Mouse (Mus musculus) stomach, postnatal 0 days (tissue): ENCODE measurements around the gene Dlgap1. TPM values are rescaled to one million over a fixed set of nuclear protein-coding genes. Genes with fewer than 3 reads are reported as not detected.

Experiments
- ATAC-seq: fragments of 200-750 bp; cut with Nextera tagmentation; 2 replicates; pipeline ENCODE4 v1.8.0; 2017; ENCODE audit not compliant: low FRiP score, low TSS enrichment
- DNase-seq: peaks from one replicate; pipeline ENCODE4 v3.0.0-alpha.2; 2016; ENCODE audit warnings: low spot score
- H3K27ac ChIP-seq: fragments of 300-500 bp; sonication (generic); replicated peaks from 2 replicates; pipeline ENCODE4 v1.5.1; 2014; ENCODE audit warnings: mild to moderate bottlenecking, control low read depth
- H3K27me3 ChIP-seq: fragments of 300-500 bp; sonication (generic); 2 replicates; pipeline ENCODE4 v1.6.1; 2014; ENCODE audit warnings: low read length; ENCODE audit not compliant: control insufficient read depth, insufficient read depth
- H3K36me3 ChIP-seq: fragments of 300-500 bp; sonication (generic); 2 replicates; pipeline ENCODE4 v1.6.1; 2014; ENCODE audit warnings: low read length, mixed read lengths; ENCODE audit not compliant: control insufficient read depth, insufficient read depth
- H3K4me1 ChIP-seq: fragments of 300-500 bp; sonication (generic); replicated peaks from 2 replicates; pipeline ENCODE4 v1.6.1; 2014; ENCODE audit warnings: antibody characterized with exemption; ENCODE audit not compliant: control insufficient read depth, insufficient read depth
- H3K4me2 ChIP-seq: fragments of 300-500 bp; sonication (generic); replicated peaks from 2 replicates; pipeline ENCODE4 v1.6.1; 2014; ENCODE audit warnings: low read depth, mild to moderate bottlenecking, control low read depth, moderate library complexity
- H3K4me3 ChIP-seq: fragments of 300-500 bp; sonication (generic); 2 replicates; pipeline ENCODE4 v1.5.1; 2014; ENCODE audit warnings: low read depth, low read length, control low read depth
- H3K9ac ChIP-seq: fragments of 300-500 bp; sonication (generic); 2 replicates; pipeline ENCODE4 v1.6.1; 2014; ENCODE audit warnings: mild to moderate bottlenecking, low read length, control low read depth, mixed read lengths
- H3K9me3 ChIP-seq: fragments of 300-500 bp; sonication (generic); 2 replicates; pipeline ENCODE4 v1.6.1; 2016; ENCODE audit warnings: low read length; ENCODE audit not compliant: control insufficient read depth
- CTCF ChIP-seq: IDR thresholded peaks from 2 replicates; pipeline ENCODE4 v1.5.1; 2016; ENCODE audit warnings: antibody characterized with exemption, low read depth, mild to moderate bottlenecking, moderate library complexity
- EP300 ChIP-seq: optimal IDR thresholded peaks from 2 replicates; pipeline ENCODE3; 2016; ENCODE audit warnings: antibody characterized with exemption
- WGBS: fragments of 180-500 bp; shearing (Covaris S2); extraction: QIAGEN DNeasy Blood & Tissue Kit; methylation state at CpG from one replicate; pipeline ENCODE4 v1.1.7; 2014; 5-methylcytosine and 5-hydroxymethylcytosine counted together
- polyA plus RNA-seq: library from polyadenylated mRNA; unstranded; fragments of >200 nt; fragmentation: Nextera tagmentation; extraction: Ambion mirVana; gene quantifications from 2 replicates; pipeline ENCODE4 v1.2.1, GENCODE M21; 2015

Dlgap1 gene
- polyA plus RNA-seq, 1 experiment from 2014 or later: 1.6 TPM

GRCm38 (mm10) chr17:70746379-70747079 is 777.7 kb downstream of the Dlgap1 start:
- Histone ChIP-seq H3K36me3 (no peaks in the 10 kb centered on the region), H3K27me3 (no peaks in the 10 kb centered on the region), H3K9ac (no peak overlapping the region), H3K4me2 (peak overlapping the region; percentile 26; the same call in 1 of the 2 replicates), H3K4me1 (no peaks in the 10 kb centered on the region; the same call in 1 of the 2 replicates), H3K9me3 (no peaks in the 10 kb centered on the region), H3K4me3 (no peak overlapping the region), H3K27ac (peak overlapping the region; percentile 93)
- ATAC-seq (peak; percentile 89), DNase-seq (peak; percentile 73)
- 21% methylated on average over 9 of the region's 9 CpGs for WGBS
- TF ChIP-seq EP300 (no peak), CTCF (peak; percentile 59)

GRCm38 (mm10) chr17:70747731-70748475 is 779.0 kb downstream of the Dlgap1 start:
- H3K4me2 ChIP-seq: peak overlapping the region; percentile 50
- H3K27me3 ChIP-seq: no peaks in the 10 kb centered on the region
- TF ChIP-seq CTCF: 0 out of 2 replicates have a peak, but pooled peaks have one; percentile 1
- peak; percentile 27 for TF ChIP-seq EP300
- DNase-seq (peak; percentile 58), ATAC-seq (peak; percentile 50)
- H3K4me1 ChIP-seq: no peaks in the 10 kb centered on the region; the same call in 1 of the 2 replicates
- H3K9ac ChIP-seq: peak overlapping the region; percentile 48
- peak overlapping the region; percentile 24; the same call in 1 of the 2 replicates for H3K4me3 ChIP-seq
- H3K36me3 ChIP-seq: no peaks in the 10 kb centered on the region
- H3K27ac ChIP-seq: peak overlapping the region; percentile 93
- WGBS: 2% methylated on average over 23 of the region's 23 CpGs
- H3K9me3 ChIP-seq: no peaks in the 10 kb centered on the region

GRCm38 (mm10) chr17:70748476-70748830 is 779.6 kb downstream of the Dlgap1 start:
- DNase-seq: no peak
- H3K36me3 ChIP-seq: no peaks in the 10 kb centered on the region
- TF ChIP-seq CTCF: no peak
- TF ChIP-seq EP300: no peak
- H3K4me2 ChIP-seq: peak overlapping the region; percentile 50
- peak overlapping the region; percentile 48 for H3K9ac ChIP-seq
- no peak for ATAC-seq
- H3K4me1 ChIP-seq: no peaks in the 10 kb centered on the region; the same call in 1 of the 2 replicates
- H3K27ac ChIP-seq: peak overlapping the region; percentile 93
- WGBS: 23% methylated on average over 10 of the region's 10 CpGs
- peak overlapping the region; percentile 24; the same call in 1 of the 2 replicates for H3K4me3 ChIP-seq
- H3K27me3 ChIP-seq: no peaks in the 10 kb centered on the region
- no peaks in the 10 kb centered on the region for H3K9me3 ChIP-seq

- Histone ChIP-seq H3K27ac (peak overlapping the region; percentile 93; the same call in 1 of the 2 replicates), H3K4me1 (no peaks in the 10 kb centered on the region; the same call in 1 of the 2 replicates), H3K27me3 (no peaks in the 10 kb centered on the region), H3K9ac (no peak overlapping the region), H3K4me2 (no peak overlapping the region; the same call in 1 of the 2 replicates), H3K36me3 (no peaks in the 10 kb centered on the region), H3K4me3 (no peak overlapping the region), H3K9me3 (no peaks in the 10 kb centered on the region)
- no peak for ATAC-seq
- TF ChIP-seq EP300 (no peak), CTCF (no peak)
- DNase-seq: no peak
- WGBS: 55% methylated on average over 7 of the region's 7 CpGs
Observed at GRCm38 (mm10) chr17:70748964-70749650, 780.2 kb downstream of the Dlgap1 start.

- Histone ChIP-seq H3K27ac (peak overlapping the region; percentile 82), H3K4me1 (no peaks in the 10 kb centered on the region; the same call in 1 of the 2 replicates), H3K9ac (peak overlapping the region; percentile 59), H3K27me3 (no peaks in the 10 kb centered on the region), H3K4me2 (peak overlapping the region; percentile 59), H3K4me3 (no peak overlapping the region; the same call in 1 of the 2 replicates), H3K36me3 (no peaks in the 10 kb centered on the region), H3K9me3 (no peaks in the 10 kb centered on the region)
- no peak for ATAC-seq
- WGBS: 49% methylated on average over 17 of the region's 17 CpGs
- no peak for DNase-seq
- TF ChIP-seq CTCF (no peak), EP300 (no peak)
Observed at GRCm38 (mm10) chr17:70750236-70751160, 781.6 kb downstream of the Dlgap1 start.
